Comparison of ENCODE assay signal across 20 mouse cellular contexts in the genomic region with DNA sequence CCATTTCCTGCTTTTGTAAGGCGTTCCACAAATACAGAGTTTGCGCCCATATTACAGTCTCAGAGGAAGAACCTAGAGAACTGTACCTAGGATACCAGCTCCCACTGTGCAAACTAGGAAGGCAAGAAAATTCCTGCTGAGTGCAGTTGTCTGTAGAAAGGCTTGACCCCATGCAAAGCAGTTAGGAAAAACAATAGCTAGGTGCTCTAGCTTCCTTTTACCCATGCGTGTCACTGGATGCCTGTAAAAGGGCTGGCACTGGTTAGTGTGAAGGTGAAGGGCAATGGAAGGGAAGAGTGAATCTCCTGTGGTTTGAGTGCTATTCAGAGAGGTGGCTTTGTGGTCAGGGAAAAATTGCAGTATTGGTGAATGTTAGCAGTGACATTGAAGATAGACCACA.
DNase-seq lines count a peak whose midpoint lies in the region; ATAC-seq and TF ChIP-seq lines count a peak whose summit lies in the region.
"Had no signal": no experiment of that assay in that cellular context is flagged by ENCODE, and none has a peak within 500 bp of the region (broad histone marks: within the 10 kb centered on the region; RNA-seq: fewer than 3 reads in every experiment).

No protein-coding gene starts in this region.

- H3K4me1 ChIP-seq in kidney, embryonic 14.5 days (ENCODE audit: control insufficient read depth, insufficient read depth, low read length): no peaks in the 10 kb centered on the region
- H3K4me1 ChIP-seq: forebrain, embryonic 15.5 days had no signal

- DNase-seq in heart, adult 11 months: peak; percentile 66
- no peak for DNase-seq in heart, postnatal 4 days
- DNase-seq in layer of hippocampus, adult 2 months (ENCODE audit: low spot score in 2 of 2): no peak
- no peak for DNase-seq in layer of hippocampus, adult 9-10 months (ENCODE audit: low spot score)
- peak; percentile 66 for DNase-seq in R1 (ENCODE audit: low read depth, low spot score)
- DNase-seq in testis, postnatal 14 days (ENCODE audit: low spot score): no peak
- DNase-seq: adrenal gland, postnatal 10 days; adrenal gland, postnatal 36 days; cerebellum, adult 18-20 months; cerebellum, adult 9-10 months; cerebellum, postnatal 14 days; gastrocnemius, postnatal 25 days; heart, postnatal 36 days had no signal

- no peak for TF ChIP-seq CTCF in layer of hippocampus, adult 2 months (conservative IDR thresholded peaks at IDR 0.05)

- 74% methylated on average over 3 of the region's 3 CpGs for WGBS in kidney, embryonic 14.5 days

- no peak overlapping the region for H3K9ac ChIP-seq in kidney, embryonic 14.5 days (ENCODE audit: low read depth, low read length)
- H3K9ac ChIP-seq: forebrain, embryonic 15.5 days; hindbrain, embryonic 14.5 days had no signal

- ATAC-seq in kidney, embryonic 14.5 days (ENCODE audit: low FRiP score, low TSS enrichment): no peak
- ATAC-seq: forebrain, embryonic 15.5 days; hindbrain, postnatal 0 days; inflammation-experienced regulatory T-cells, adult 6 months; intestine, embryonic 16.5 days had no signal

- no peaks in the 10 kb centered on the region for H3K9me3 ChIP-seq in kidney, embryonic 14.5 days (ENCODE audit: control insufficient read depth, low read length)
- H3K9me3 ChIP-seq: forebrain, embryonic 15.5 days; G1E had no signal

- H3K4me3 ChIP-seq in layer of hippocampus, adult 2 months: no peak overlapping the region
- H3K4me3 ChIP-seq in kidney, embryonic 14.5 days (ENCODE audit: low read length): no peak overlapping the region
- H3K4me3 ChIP-seq: forebrain, embryonic 15.5 days had no signal

- no peaks in the 10 kb centered on the region for H3K36me3 ChIP-seq in kidney, embryonic 14.5 days (ENCODE audit: control insufficient read depth, insufficient read depth, low read length)
- H3K36me3 ChIP-seq: forebrain, embryonic 15.5 days; G1E had no signal

- peak overlapping the region; percentile 74; the same call in 1 of the 2 replicates for H3K27ac ChIP-seq in layer of hippocampus, adult 2 months
- no peak overlapping the region for H3K27ac ChIP-seq in kidney, embryonic 14.5 days (ENCODE audit: low read depth, low read length)
- H3K27ac ChIP-seq: forebrain, embryonic 15.5 days; hindbrain, embryonic 14.5 days; hindbrain, postnatal 0 days had no signal

- no peaks in the 10 kb centered on the region for H3K27me3 ChIP-seq in kidney, embryonic 14.5 days (ENCODE audit: control insufficient read depth, insufficient read depth, low read length)
- H3K27me3 ChIP-seq: forebrain, embryonic 15.5 days had no signal

- H3K4me2 ChIP-seq in kidney, embryonic 14.5 days (replicated peaks; ENCODE audit: low read depth, low read length): no peak overlapping the region
- H3K4me2 ChIP-seq: forebrain, embryonic 15.5 days; hindbrain, embryonic 14.5 days had no signal

Comparison
In these comparisons a context has a peak if more than half of its experiments do, and no peak if none do; other contexts are left out.
1. DNase-seq: peak in heart, adult 11 months (single experiment) and R1 (single experiment); none in heart, postnatal 4 days (single experiment), layer of hippocampus, adult 2 months (0 of 2), layer of hippocampus, adult 9-10 months (single experiment) and testis, postnatal 14 days (single experiment).